Mouse (Mus musculus) limb, embryonic 13.5 days (tissue): ENCODE measurements around the gene Il1f9. TPM values are rescaled to one million over a fixed set of nuclear protein-coding genes. Genes with fewer than 3 reads are reported as not detected.
"Not testable (repeated sequence)": the region's sequence is repeated elsewhere in the genome, so short reads cannot be mapped to it uniquely, and the experiment has no call there.

Source experiments
- ATAC-seq: fragments of 200-750 bp; cut with Nextera tagmentation; 2 replicates; pipeline ENCODE4 v1.8.0; 2017; ENCODE audit warnings: low read depth, moderate number of reproducible peaks, moderate TSS enrichment; ENCODE audit not compliant: low FRiP score
- H3K27ac ChIP-seq: fragments of 300-500 bp; sonication (generic); 2 replicates; pipeline ENCODE4 v1.5.1; 2015; ENCODE audit warnings: inconsistent platforms, mild to moderate bottlenecking, moderate library complexity
- H3K27me3 ChIP-seq: fragments of 300-500 bp; sonication (generic); 2 replicates; pipeline ENCODE4 v1.6.1; 2015; ENCODE audit warnings: mild to moderate bottlenecking, inconsistent platforms
- H3K36me3 ChIP-seq: fragments of 300-500 bp; sonication (generic); 2 replicates; pipeline ENCODE4 v1.6.1; 2015; ENCODE audit warnings: inconsistent platforms, mild to moderate bottlenecking, moderate library complexity
- H3K4me1 ChIP-seq: fragments of 300-500 bp; sonication (generic); 2 replicates; pipeline ENCODE4 v1.6.1; 2015; ENCODE audit warnings: inconsistent platforms
- H3K4me2 ChIP-seq: fragments of 300-500 bp; sonication (generic); replicated peaks from 2 replicates; pipeline ENCODE4 v1.6.1; 2015; ENCODE audit warnings: inconsistent platforms, mild to moderate bottlenecking, moderate library complexity
- H3K4me3 ChIP-seq: fragments of 300-500 bp; sonication (generic); 2 replicates; pipeline ENCODE4 v1.5.1; 2015; ENCODE audit warnings: moderate library complexity, mild to moderate bottlenecking, inconsistent platforms
- H3K9ac ChIP-seq: fragments of 300-500 bp; sonication (generic); 2 replicates; pipeline ENCODE4 v1.6.1; 2015; ENCODE audit warnings: mild to moderate bottlenecking, inconsistent platforms
- H3K9me3 ChIP-seq: fragments of 300-500 bp; sonication (generic); 2 replicates; pipeline ENCODE4 v1.6.1; 2016; ENCODE audit warnings: inconsistent platforms
- WGBS: fragments of 180-500 bp; shearing (Covaris S2); methylation state at CpG from one replicate; pipeline ENCODE4 v1.1.7; 2015; 5-methylcytosine and 5-hydroxymethylcytosine counted together
- polyA plus RNA-seq: library from polyadenylated mRNA; unstranded; fragments of >200 nt; fragmentation: Nextera tagmentation; extraction: Ambion mirVana; gene quantifications from 2 replicates; pipeline ENCODE4 v1.2.1, GENCODE M21; 2015

The Il1f9 gene
- not detected in 2 replicates for polyA plus RNA-seq

DNA sequence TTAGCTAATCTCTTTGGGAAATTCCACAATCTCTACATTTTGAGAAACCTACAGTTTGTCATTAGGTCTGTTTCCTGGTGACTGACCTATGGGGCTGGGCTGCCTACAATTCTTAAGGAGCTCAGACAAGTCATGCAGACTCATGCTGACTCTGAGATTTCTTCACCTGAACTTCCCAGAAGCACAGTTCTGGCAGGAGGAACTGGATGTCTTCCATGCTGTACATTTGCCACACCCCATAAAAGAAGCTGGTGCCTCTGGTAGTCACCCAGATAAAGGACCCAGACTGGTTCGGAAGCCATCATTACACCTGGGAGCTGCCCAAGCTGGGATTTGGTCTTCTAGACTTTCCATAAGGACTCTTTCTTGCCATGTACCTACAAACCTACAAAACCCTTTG, at the start of gene Il1f9:
Il1f9 (plus strand) TSS at position 301 of the 400 bp plus-strand sequence.
- H3K4me2 ChIP-seq: no peak within 1 kb of the TSS
- no peak within 1 kb of the TSS for H3K4me3 ChIP-seq
- H3K9ac ChIP-seq: no peak within 1 kb of the TSS
- WGBS: 87% methylated on average over 1 of the region's 1 CpGs
- H3K36me3 ChIP-seq: no peaks in the 10 kb centered on the region
- no peaks in the 10 kb centered on the region for H3K27me3 ChIP-seq
- H3K4me1 ChIP-seq: no peaks in the 10 kb centered on the region
- ATAC-seq: no peak
- H3K27ac ChIP-seq: no peak within 1 kb of the TSS
- no peaks in the 10 kb centered on the region for H3K9me3 ChIP-seq

- no peaks in the 10 kb centered on the region for H3K9me3 ChIP-seq
- no peak for ATAC-seq
- 84% methylated on average over 2 of the region's 2 CpGs for WGBS
These were observed 33.4 kb upstream of the Il1f9 start, which contains the start of gene Il1f8 for GRCm38 (mm10) chr2:24152861-24153260. Gene Il1f8, plus strand, starts transcription at chr2:24153161.

GRCm38 (mm10) chr2:24181683-24182331, 4.5 kb upstream of the Il1f9 start:
- not testable (repeated sequence) for H3K9ac ChIP-seq, H3K4me1 ChIP-seq, H3K27ac ChIP-seq, H3K9me3 ChIP-seq, H3K36me3 ChIP-seq, H3K27me3 ChIP-seq
- peak; percentile 80 for ATAC-seq
- 14% methylated on average over 14 of the region's 14 CpGs for WGBS
- peak overlapping the region; percentile 49 for H3K4me2 ChIP-seq
- peak overlapping the region; percentile 15; the same call in 1 of the 2 replicates for H3K4me3 ChIP-seq

More at GRCm38 (mm10) chr2:24152861-24153260, 33.4 kb upstream of the Il1f9 start, which contains the start of gene Il1f8:
- Histone ChIP-seq H3K4me3 (no peak within 1 kb of the TSS), H3K4me2 (no peak within 1 kb of the TSS), H3K36me3 (no peaks in the 10 kb centered on the region), H3K9ac (no peak within 1 kb of the TSS), H3K4me1 (no peaks in the 10 kb centered on the region), H3K27me3 (no peaks in the 10 kb centered on the region), H3K27ac (no peak within 1 kb of the TSS)

GRCm38 (mm10) chr2:24182423-24183147, 3.7 kb upstream of the Il1f9 start:
- not testable (repeated sequence) for H3K9me3 ChIP-seq, H3K4me1 ChIP-seq, H3K27me3 ChIP-seq, H3K36me3 ChIP-seq, H3K27ac ChIP-seq, ATAC-seq, H3K4me3 ChIP-seq, H3K9ac ChIP-seq
- WGBS: 53% methylated on average over 13 of the region's 13 CpGs
- peak overlapping the region; percentile 49 for H3K4me2 ChIP-seq

GRCm38 (mm10) chr2:24184092-24184491, 2.2 kb upstream of the Il1f9 start:
- not testable (repeated sequence) for H3K4me2 ChIP-seq, H3K4me1 ChIP-seq, H3K27ac ChIP-seq, H3K9me3 ChIP-seq, H3K4me3 ChIP-seq, H3K27me3 ChIP-seq, ATAC-seq, H3K9ac ChIP-seq, H3K36me3 ChIP-seq

- Histone ChIP-seq H3K4me2 (no peak overlapping the region), H3K9ac (no peak overlapping the region), H3K4me1 (no peaks in the 10 kb centered on the region), H3K27me3 (no peaks in the 10 kb centered on the region), H3K4me3 (no peak overlapping the region), H3K9me3 (no peaks in the 10 kb centered on the region), H3K36me3 (no peaks in the 10 kb centered on the region), H3K27ac (no peak overlapping the region)
- no peak for ATAC-seq
- 54% methylated on average over 6 of the region's 6 CpGs for whole genome bisulfite sequencing
These were observed 1.3 kb downstream of the Il1f9 start for GRCm38 (mm10) chr2:24187585-24187984.

DNA sequence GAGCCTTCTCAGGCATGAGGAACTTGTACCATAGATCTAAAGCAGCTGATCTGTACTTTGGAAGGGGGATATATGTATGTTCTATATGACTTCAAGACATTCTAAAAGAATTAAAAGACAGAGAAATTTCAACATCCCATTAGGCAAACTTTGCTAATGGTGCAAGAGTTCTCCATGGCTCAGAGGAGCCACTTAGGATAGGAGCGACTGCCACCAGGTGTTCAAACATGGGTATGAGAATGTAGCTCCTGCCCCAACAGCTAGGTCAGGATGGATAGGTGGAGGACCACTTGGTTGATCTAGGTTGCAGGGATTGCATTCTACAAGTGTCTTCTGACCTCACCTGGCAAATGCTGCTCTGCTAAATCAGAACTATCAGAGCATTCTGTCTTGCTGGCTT, 1.9 kb downstream of the Il1f9 start:
- H3K9ac ChIP-seq: no peak overlapping the region
- no peaks in the 10 kb centered on the region for H3K36me3 ChIP-seq
- H3K4me1 ChIP-seq: no peaks in the 10 kb centered on the region
- no peak overlapping the region for H3K27ac ChIP-seq
- no peaks in the 10 kb centered on the region for H3K9me3 ChIP-seq
- H3K4me2 ChIP-seq: no peak overlapping the region
- no peak for ATAC-seq
- no peaks in the 10 kb centered on the region for H3K27me3 ChIP-seq
- 77% methylated on average over 1 of the region's 1 CpGs for WGBS
- H3K4me3 ChIP-seq: no peak overlapping the region

DNA sequence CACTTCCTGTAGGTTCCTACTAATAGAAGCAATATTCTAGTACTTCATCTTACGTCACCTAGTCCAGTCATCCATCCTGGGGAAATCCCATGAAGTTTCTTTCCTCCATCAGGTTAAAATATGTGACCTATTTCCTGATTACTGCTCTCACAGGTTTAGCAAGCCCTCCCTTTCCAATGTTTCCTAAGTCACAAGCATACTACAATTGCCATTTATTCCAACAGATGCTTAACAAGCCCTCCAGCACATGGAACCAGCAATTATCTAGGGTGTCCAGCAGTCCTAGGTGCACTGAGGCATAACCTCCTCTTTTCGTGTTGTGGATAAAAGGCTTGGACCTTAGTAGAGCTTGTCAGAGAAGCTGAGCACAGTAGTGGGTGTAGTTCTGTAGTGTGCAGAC, 28.8 kb downstream of the Il1f9 start, which contains the start of gene Il1f6:
Il1f6 (plus strand) TSS at position 301 of the 400 bp plus-strand sequence.
- 75% methylated on average over 2 of the region's 2 CpGs for WGBS
- Histone ChIP-seq H3K9me3 (no peaks in the 10 kb centered on the region), H3K9ac (no peak within 1 kb of the TSS), H3K36me3 (no peaks in the 10 kb centered on the region), H3K4me3 (no peak within 1 kb of the TSS), H3K4me1 (no peaks in the 10 kb centered on the region), H3K27me3 (no peaks in the 10 kb centered on the region), H3K4me2 (no peak within 1 kb of the TSS), H3K27ac (no peak within 1 kb of the TSS)
- ATAC-seq: no peak

- Histone ChIP-seq H3K4me3 (no peak overlapping the region), H3K27ac (no peak overlapping the region), H3K9me3 (0 out of 2 replicates have a peak, but pooled peaks cover 2% of the 10 kb centered on the region), H3K9ac (no peak overlapping the region), H3K36me3 (no peaks in the 10 kb centered on the region), H3K27me3 (no peaks in the 10 kb centered on the region), H3K4me2 (no peak overlapping the region), H3K4me1 (no peaks in the 10 kb centered on the region)
- WGBS: 77% methylated on average over 2 of the region's 2 CpGs
- no peak for ATAC-seq
These were observed 40.9 kb downstream of the Il1f9 start for GRCm38 (mm10) chr2:24227191-24227590.

Other genes with a start within 250 kb of the Il1f9 start
- gene Hnmt, start 137.1 kb upstream of the Il1f9 start, polyA plus RNA-seq: 1.3 TPM in 2 replicates
- not detected in 2 replicates for gene Tbpl2, start 89.9 kb upstream of the Il1f9 start, polyA plus RNA-seq
- not detected in 2 replicates for gene Il1f8, start 33.3 kb upstream of the Il1f9 start, polyA plus RNA-seq
- gene Il1f6, start 28.9 kb downstream of the Il1f9 start, polyA plus RNA-seq: not detected in 2 replicates
- 3.2 and 3.6 TPM in 2 replicates for gene Il1f5, start 90.5 kb downstream of the Il1f9 start, polyA plus RNA-seq
- gene Il1f10, start 104.7 kb downstream of the Il1f9 start, polyA plus RNA-seq: not detected in 2 replicates
- 0.49 and 0.61 TPM in 2 replicates for gene Il1rn, start 150.4 kb downstream of the Il1f9 start, polyA plus RNA-seq
- 1.3 and 1.9 TPM in 2 replicates for gene Psd4, start 181.1 kb downstream of the Il1f9 start, polyA plus RNA-seq